In the genomic region with DNA sequence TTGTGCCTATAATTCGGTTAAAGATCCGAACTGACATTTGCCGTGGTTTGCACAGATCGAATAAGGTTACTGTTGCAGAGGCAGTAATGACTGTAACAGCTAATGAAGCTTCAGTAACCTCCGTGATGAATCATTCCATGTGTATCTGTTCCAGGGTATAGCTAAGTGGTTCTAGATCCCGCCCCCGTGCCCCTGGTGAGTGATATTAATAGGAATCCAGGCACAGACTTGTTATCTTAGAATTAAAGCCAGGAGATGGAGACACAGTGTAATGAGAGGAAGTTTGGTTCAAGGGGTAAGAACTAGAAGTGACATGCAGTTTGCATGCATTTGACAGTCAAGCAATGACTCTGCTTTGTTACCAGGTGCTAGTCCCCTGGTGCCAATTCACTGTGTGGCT, we compare ENCODE assay signal across 19 mouse cellular contexts. TPM values are rescaled to one million over a fixed set of nuclear protein-coding genes. Genes with fewer than 3 reads are reported as not detected.
"Had no signal": no experiment of that assay in that cellular context is flagged by ENCODE, and none has a peak within 500 bp of the region (broad histone marks: within the 10 kb centered on the region; RNA-seq: fewer than 3 reads in every experiment).

No protein-coding gene starts in this region.

- H3K9me3 ChIP-seq: midbrain, embryonic 10.5 days; midbrain, embryonic 13.5 days; neural tube, embryonic 13.5 days; neural tube, embryonic 15.5 days; stomach, embryonic 15.5 days had no signal

- H3K4me1 ChIP-seq: midbrain, embryonic 10.5 days; midbrain, embryonic 13.5 days; neural tube, embryonic 13.5 days; neural tube, embryonic 15.5 days; stomach, embryonic 15.5 days had no signal

- H3K27ac ChIP-seq: midbrain, embryonic 10.5 days; midbrain, embryonic 13.5 days; neural tube, embryonic 13.5 days; neural tube, embryonic 15.5 days; stomach, embryonic 15.5 days; stomach, postnatal 0 days had no signal

- H3K27me3 ChIP-seq: midbrain, embryonic 13.5 days; neural tube, embryonic 13.5 days; neural tube, embryonic 15.5 days; stomach, embryonic 15.5 days had no signal

- H3K4me3 ChIP-seq: midbrain, embryonic 10.5 days; midbrain, embryonic 13.5 days; myocyte; neural tube, embryonic 13.5 days; neural tube, embryonic 15.5 days; stomach, embryonic 15.5 days had no signal

- H3K9ac ChIP-seq: lung, embryonic 14.5 days; midbrain, embryonic 13.5 days; neural tube, embryonic 13.5 days; neural tube, embryonic 15.5 days; stomach, embryonic 15.5 days had no signal

- H3K36me3 ChIP-seq: midbrain, embryonic 10.5 days; midbrain, embryonic 13.5 days; neural tube, embryonic 13.5 days; neural tube, embryonic 15.5 days; stomach, embryonic 15.5 days had no signal

- DNase-seq: lung, adult 18-20 months; lung, embryonic 14.5 days; lung, postnatal 10 days; lung, postnatal 4 days; retina, postnatal 1 day; right cerebral cortex, adult 18-20 months; right cerebral cortex, postnatal 25 days; thymus, adult 2 months; thymus, postnatal 25 days; thymus, postnatal 4 days had no signal

- ATAC-seq: midbrain, embryonic 13.5 days; midbrain, embryonic 16.5 days had no signal

- H3K4me2 ChIP-seq: lung, embryonic 14.5 days; midbrain, embryonic 13.5 days; neural tube, embryonic 13.5 days; neural tube, embryonic 15.5 days; stomach, embryonic 15.5 days had no signal

RNA-seq across cellular contexts. Expression of a gene that starts 38.1 kb away (rescaled TPM):
- total RNA-seq: megakaryocyte-erythroid progenitor cell, adult 5-6 weeks had no signal
